Mouse (Mus musculus) c-Kit-negative CD71-positive TER-119-positive erythroid progenitor cells, embryonic 14.5 days (primary cell): ENCODE measurements around the gene Ppp1r12b.

Experiments used
- DNase-seq: peaks from one replicate; pipeline ENCODE4 v3.0.0-alpha.2; 2013; ENCODE audit warnings: low read depth, low spot score

Ppp1r12b gene

DNA sequence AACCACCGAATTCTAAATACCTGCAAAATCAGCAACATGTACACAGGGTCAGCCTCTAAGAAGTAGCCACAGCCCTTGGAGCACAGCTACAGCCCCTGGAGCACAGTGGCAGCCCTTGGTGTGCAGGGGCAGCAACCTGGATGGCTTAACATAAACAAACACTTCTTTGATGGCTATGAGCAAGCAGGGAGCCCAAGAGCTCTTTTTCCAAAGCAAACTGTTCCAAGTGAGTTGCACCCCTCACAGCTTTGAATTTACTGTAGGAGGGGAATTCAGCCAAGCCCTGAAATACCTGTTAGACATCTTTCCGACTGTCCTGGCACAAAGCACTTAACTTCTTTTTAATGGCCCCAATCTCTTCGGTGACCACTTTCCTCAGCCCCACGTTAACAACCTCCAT is 14.9 kb downstream of the Ppp1r12b start:
- no peak for DNase-seq

DNA sequence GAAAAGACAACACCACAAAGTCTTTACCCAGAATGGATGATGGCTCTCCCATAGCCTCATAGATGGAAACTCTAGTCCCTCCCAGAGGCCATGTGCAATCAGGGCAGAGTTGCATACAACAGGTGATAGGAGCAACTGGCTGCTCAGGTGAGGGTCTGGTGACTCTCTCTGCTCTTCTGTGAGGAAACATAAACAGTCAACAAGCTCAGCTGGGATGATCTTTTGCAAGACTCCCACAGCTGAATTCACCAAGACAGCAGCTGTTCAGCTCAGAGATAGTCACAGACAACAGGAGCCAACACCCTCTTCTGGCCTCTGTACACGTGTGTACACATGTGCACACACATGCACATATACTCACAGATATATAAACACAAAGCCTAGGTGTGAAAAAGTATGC is 17.5 kb downstream of the Ppp1r12b start:
- DNase-seq = no peak

DNA sequence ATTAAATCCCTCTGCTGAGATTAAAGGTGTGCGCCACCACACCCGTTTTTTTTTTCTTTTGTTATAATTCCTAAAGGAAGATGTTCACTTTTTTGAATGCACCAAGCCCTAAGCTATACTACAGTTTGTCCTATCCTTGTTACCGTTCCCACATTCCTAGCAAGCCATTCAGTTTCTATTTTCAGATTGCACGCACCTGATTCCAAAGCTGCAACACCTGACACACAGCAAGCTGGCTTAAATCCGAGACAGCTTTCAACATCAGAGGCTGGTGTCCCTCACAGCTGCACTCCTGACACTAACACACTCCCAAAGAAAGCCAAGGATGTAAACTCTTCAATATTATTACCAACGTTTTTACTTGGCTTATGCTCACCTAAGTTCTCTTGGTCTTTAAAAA is 19.4 kb downstream of the Ppp1r12b start:
- DNase-seq = no peak

DNA sequence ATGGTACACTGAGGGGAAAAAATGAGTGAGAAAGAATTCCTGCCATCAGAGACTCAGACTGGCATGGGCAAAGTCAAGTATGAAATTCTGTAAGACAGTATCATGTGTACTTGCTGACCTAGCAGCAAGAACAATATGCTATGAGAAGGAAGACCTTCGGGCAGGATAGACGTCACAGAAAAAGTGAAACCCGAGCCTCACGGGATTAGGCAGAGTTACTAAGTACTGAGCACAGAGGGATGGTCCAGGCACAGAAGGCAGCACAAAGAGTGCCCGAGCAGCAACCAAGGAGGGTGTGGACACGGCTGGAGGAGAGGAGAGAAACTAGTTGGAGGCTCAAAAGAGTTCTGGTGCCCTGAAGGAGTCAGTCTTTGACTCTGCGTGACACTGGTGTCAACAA is 23.3 kb downstream of the Ppp1r12b start:
- DNase-seq = no peak

DNA sequence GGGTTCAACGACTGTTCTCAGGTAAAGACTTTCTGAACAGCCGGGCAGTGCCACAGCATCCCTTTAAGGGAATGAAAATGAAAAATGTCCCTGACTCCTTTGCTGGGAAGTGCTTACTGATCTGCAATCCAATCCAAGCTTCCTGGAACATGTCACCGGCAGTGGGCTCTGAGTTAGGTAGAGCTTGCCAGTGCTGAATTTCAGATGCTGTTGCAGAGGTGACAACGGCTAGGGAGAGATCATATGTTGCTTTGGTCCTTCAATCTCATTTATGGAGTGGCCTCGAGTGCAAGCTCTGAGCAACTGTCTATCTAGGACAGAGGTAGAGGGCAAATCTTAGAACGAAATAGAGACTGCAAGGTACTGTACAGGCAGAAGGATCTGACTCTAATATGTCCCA is 36.7 kb downstream of the Ppp1r12b start:
- DNase-seq = no peak

DNA sequence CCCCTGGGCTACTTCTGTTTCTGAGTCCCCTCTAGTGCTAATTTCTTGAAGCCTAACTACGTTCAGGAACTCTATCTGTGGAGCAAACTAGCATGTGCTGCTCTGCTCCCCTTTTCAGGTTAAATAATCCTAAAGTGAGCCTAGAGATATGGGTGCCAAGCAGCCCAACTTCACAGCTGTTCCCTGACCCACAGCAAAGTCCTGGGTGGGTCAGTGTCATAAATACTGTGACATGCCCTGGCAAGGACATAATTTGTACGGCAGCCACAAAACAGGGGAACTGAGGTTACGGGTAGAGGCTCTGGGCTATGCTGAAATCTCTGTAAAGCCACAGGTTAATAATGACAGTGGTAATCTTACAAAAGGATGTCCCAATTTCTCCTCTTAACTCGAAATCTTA is 40.3 kb downstream of the Ppp1r12b start:
- DNase-seq = no peak

DNA sequence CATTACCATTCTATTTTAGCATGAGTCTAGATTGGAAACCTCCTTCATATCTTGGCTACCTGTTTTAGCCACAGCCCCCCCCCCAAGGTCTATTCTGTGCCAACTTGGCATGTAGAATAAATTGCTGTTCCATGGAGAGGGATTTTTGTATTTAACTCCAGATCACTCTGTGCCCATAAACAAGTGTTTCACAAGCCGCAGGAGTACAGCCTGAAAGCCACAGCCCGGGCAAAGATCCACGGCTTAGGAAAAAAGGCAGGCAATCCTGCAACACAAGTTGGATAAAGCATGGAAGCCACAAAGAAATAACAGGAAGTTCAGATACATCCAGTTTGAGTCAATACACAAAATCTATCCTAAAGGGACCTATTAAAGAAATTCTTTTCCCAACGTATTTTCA is 42.2 kb downstream of the Ppp1r12b start:
- DNase-seq = no peak

DNA sequence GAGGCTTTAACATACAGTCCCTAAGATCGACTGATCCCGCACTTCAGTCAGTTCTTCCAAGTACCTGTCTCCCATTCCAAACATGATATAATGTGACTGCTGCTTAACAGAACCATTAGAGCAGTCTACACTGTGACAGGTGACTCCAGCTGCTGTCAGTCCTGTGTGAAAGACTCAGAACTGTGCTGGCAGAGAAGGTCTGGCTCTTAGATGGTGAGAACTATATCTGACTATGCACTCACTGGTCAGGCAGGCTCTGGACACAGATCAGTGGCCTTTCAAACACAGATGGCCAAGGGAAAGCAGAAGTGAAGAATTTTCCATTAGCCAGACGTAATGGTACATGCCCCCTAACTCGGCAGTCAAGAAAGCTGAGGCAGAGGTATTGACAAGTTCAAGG is 43.9 kb downstream of the Ppp1r12b start:
- DNase-seq = no peak

DNA sequence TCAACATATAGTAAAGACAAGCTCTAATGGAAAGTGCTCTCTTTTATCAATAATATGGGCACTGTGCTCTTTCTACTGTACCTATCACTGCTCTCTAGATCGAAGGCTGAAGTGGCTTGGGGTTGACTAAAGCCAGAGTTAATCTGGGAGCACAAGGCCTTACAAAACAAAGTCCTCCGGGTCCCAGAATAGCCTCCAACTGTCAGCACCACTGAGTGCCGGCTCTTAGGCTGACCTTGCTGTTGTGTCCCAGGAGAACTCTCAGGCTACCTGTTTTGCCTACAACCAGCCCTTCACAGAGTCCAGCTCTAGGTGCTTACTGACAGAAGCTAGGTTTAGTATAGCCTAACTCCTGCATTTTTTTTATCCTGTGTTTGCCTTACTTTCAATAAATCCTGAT is 45.7 kb downstream of the Ppp1r12b start:
- DNase-seq = no peak

DNA sequence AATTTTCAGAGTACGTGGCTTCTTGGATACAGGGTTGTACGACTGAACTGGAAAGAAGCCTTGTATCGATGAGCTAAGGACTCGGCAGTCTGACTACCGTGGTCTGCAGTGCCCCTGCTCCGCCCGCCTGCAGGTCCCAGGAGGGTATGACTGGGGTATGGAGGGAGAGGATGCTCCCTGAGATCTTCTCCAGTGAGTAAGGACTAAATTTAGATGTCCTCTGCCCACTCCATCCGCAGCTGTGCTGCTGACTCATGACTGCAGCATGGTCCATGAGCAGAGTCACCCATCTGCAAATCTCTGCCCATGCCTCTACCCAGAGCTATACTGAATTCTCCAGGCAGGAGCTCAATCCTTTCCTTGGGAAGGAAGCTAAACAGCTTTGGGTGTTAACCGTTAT is 46.3 kb downstream of the Ppp1r12b start:
- DNase-seq = no peak

DNA sequence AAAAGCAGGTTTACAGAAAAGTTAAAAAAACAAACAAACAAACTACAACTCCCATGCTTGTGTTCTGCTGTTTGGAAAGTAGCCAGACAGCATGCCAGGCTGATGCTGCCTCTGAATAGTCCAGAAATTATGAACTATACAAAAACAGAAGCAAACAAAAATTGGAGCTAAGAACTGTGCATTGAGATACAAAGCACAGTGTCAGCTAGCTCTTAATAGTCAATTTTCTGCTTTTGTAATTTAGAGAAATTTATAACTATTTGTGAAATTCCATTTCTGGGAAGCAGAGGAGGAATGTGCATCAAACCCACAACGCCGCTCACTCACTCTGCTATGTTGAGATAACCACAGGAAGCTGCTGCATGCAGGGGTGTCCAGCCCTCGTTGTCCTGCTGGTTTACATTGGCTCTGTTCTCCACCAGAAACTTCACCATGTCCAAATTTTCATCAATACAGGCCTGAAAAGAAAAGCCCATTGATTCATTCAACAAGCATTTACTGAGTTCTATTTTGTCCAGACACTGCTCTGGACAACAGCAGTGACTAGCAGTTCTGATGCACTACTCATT is 53.6 kb downstream of the Ppp1r12b start:
- no peak for DNase-seq

DNA sequence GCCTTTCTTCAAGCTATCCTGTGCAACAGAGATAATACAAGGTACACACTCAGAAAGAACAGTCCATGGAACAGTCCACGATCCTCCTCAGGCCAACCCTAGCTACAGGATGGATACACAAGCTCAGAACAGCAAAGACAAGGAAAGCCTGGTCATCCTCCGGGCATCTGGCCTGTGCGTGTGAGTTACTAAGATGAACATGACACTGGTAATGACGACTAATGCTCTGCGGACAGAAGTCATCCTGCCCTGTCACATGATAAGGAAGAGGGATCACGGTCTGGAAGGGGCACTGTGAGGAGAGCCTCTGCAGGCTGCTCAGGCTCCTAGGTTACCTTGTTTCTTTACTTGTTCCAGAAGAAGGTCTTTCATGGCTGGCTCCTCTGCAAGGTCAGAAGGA is 59.7 kb downstream of the Ppp1r12b start:
- no peak for DNase-seq

DNA sequence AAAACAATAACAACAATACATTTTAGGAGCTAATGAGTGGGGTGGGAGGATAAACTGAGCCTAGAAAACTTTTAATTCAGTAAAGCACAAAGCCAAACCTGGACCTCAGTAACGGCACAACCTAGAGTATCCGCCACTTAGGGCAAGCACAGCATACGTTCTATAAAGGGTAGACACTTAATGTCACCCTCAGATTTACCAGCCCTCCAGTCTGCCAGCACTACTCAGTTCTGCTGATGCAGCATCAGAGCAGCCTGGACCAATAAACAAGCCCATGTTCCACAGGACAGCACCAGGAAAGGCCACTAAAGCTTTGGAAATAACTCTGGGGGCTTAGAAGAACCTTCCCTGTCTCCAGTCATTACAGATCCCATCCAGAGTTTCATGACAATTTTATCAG is 60.9 kb downstream of the Ppp1r12b start:
- no peak for DNase-seq

DNA sequence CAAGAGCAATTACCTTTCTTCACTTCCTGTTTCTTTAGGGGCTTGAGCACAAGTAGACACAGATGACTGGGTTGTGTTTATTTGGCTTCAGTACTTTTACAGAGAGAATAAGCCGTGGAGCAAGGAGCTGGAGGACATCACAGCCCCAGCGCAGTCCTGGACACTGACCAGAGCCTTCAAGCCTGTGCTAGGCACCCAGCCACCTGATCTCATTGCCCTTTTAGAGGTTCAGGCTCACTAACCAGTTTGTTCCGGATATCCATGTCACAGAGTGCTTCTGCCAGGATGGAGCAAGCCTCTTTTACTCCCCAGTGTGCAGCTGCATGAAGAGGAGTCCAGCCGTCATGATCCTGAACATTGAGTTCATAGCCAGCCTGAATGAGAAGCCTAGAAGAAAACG is 63.8 kb downstream of the Ppp1r12b start:
- DNase-seq = no peak

DNA sequence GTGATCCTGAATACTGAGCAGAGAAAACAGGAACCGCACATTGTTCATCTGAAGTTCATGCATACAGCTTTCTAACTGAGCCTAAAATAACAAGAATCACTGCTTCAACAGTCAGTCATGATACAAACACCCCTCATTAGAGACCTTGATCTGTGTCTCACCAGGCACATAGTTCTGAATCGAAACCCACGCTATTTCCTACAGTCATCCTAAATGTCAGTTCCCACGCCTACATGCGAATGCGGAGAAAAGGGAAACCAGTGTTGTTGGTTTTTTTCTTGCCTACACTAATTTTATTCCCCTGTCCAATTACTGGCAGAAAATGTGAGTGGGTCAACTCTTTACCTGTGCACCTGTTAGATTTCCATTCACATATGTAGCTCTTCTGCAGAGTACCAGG is 66.1 kb downstream of the Ppp1r12b start:
- DNase-seq = no peak

DNA sequence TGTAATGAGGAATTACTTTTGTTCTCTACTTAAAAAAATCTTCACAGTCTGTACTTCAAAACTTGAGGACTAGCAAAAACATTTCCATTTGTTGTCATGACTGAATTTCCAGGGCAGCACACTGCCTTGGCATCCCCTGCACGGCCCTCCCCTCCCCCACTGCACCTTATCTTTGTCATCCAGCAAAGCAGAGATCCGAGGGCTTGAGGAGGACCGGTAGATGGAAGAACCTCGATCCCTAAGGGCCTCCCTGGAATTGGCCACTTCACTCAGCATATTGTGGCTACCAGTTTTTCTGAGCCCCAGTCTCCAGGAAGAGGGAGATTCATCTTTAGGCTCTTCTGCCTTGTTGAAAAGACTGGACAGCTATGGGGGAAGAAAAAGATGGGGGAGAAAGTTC is 79.9 kb downstream of the Ppp1r12b start:
- no peak for DNase-seq

DNA sequence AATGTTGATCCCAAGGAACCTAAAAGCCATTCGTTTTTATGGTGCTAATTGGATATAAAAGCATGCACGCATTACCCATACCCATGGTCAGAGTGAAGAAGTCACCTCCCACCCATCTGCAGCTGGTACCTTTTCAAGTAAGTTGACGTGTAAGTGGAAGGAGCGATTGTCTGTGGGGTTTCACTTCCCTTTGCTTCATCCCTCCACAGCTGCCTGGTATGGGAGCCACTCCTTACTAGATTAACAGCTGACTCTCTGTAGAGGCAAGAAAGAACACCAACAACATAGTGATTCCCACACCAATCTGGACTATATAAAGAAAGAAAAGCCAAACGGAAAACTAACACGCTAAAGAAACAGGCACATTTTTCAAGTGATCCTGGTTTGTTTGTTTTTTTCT is 83.1 kb downstream of the Ppp1r12b start:
- DNase-seq = no peak

DNA sequence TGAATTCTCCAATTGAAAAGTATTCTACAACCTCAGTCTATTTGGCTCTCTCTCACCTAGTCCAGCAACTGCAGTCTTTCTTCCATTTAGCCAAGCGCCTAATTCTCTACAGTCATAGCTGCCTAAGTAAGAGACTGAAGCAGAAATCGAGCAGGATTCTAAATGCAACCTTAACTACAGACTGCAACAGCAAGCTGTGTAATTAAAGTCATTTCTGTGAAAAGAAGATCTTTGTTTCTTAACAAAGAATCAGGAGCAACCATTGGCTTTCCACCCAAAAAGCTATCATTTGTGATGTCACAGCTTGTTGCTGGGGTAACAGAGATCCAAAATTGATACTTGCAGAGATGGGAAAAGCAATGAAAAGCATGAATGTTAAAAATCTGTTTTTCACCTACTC is 89.3 kb downstream of the Ppp1r12b start:
- DNase-seq = no peak

DNA sequence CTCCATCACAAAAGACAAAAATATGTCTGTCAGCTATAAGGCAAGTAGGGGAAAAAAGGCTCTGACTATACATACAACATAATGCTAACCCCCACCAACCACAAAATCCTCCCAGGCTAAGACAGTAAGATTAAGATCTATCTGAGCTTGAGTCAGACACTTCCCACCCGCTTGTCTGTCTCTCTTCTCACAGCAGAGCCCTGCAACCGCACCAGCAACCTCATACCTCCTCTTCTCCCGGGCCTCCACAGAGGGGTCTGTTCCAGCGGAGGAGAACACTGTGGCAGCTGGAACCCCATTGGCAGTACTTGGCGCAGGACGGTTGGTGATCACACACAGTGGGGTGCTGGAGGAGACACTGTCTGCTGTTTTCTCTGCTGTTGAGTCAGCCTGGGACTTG is 90.2 kb downstream of the Ppp1r12b start:
- DNase-seq = no peak

DNA sequence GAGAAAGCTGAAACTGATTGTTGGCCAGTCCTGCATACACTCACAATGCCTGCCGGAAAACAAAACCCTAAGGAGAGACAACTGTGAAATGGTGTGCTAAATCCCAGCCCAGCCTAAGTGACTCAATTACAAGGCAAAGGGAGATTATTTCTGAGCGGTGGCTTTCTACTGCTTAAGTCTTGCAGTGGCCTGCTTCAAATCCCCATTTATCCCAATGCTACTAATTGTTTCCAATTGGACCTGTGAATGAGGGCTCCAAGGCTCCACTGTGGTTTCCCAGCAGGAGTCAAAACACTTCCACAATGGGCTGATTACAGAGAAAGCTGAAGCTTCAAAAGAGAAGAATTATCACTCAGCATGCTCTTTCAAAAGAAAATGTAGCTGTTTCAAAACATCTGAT is 95.2 kb downstream of the Ppp1r12b start:
- no peak for DNase-seq

DNA sequence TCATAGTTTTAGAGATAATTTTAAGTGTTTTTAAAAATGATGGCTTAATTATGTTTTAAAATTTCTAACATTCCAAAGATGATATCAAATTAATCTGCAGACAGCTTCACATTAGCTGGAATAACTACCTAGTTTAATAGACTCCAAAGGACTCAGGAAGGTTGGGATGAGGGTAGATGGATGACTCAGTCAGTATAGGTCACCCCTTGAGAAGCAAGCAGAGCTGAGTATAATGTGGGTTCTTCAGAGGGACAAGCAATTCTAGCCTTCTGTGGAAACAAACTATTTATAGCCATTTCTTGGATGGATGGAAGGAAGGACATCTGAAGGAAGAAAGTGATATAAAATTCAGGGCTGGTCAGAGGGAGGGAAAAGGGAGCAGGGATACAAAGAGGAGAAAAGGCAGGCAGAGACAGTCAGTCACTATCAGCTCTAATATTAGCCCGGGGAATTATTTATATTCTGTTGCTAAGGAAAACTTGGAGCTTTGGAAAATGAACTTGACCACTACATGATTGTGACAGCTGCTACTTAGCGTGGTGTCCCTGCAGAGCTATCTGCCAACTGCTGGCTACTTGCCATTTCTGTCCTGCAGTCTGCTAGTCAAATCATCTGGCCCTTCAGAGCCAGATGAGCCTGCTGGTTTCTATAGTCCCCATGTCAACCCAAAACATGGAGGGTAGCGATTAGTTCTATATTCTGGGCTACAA is 97.2 kb downstream of the Ppp1r12b start:
- DNase-seq = no peak

DNA sequence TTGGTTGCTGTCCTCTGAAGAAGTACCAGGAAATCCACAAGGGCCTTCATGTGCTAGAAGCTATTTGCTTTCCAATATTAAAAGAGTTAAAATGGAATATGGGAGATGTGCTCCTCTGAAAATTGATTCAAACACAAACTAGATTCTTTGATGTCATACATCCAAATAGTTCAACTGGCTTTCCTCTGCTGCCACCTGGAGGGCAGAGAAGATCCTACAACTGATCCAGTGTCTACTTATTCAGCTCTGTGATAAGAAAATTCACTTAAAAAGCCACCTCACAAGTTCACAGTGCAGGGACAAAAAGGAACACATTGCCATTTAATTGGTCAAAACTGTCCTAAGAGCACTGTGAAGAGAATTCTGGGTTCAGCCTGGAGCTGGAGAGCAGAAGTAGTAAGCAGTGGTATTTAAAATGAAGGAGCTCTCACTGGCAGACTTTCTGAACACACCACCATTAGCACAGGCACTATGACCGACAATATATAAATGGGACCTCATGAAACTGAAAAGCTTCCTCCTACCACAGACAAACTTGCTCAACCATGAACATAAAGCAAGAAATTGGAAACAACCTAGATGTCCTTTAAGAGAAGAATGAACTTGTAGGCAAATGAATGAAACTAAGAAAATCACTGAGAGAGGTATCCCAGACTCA is 101.3 kb downstream of the Ppp1r12b start:
- peak; percentile 49 for DNase-seq

DNA sequence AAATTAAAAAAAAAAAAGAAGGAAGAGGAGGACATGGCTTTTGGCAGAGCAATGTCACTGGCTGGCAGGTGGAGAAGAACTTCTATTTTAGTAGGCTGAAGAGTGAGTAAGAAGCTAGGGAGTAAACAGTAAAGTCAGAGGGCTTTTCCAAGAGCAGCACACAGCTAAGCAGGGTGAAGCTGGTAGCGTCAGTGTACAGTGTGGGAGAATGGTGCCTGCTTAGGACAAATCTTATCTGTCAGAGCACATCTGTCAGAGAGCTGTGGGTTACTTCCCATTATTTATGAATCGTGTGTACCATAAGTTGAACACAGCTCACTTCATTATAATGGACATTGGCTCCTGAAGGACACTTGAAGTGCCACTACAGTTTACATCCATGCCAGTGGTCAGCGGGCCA is 102.9 kb downstream of the Ppp1r12b start:
- no peak for DNase-seq
